Mouse (Mus musculus) embryonic facial prominence, embryonic 13.5 days (tissue): ENCODE measurements around the gene Esd. TPM values are rescaled to one million over a fixed set of nuclear protein-coding genes. Genes with fewer than 3 reads are reported as not detected.
A peak's percentile ranks its signal among the peaks of the same experiment; 100 is the strongest.

Source experiments
- ATAC-seq: fragments of 200-750 bp; cut with Nextera tagmentation; 2 replicates; pipeline ENCODE4 v1.8.0; 2017; ENCODE audit warnings: low read depth; ENCODE audit not compliant: insufficient number of reproducible peaks, insufficient read depth, low FRiP score, low TSS enrichment
- H3K27ac ChIP-seq: fragments of 300-500 bp; sonication (generic); 2 replicates; pipeline ENCODE4 v1.5.1; 2015; ENCODE audit warnings: moderate library complexity, mild to moderate bottlenecking, inconsistent platforms
- H3K27me3 ChIP-seq: fragments of 300-500 bp; sonication (generic); 2 replicates; pipeline ENCODE4 v1.6.1; 2015; ENCODE audit warnings: mild to moderate bottlenecking, inconsistent platforms
- H3K36me3 ChIP-seq: fragments of 300-500 bp; sonication (generic); 2 replicates; pipeline ENCODE4 v1.6.1; 2015; ENCODE audit warnings: mild to moderate bottlenecking, inconsistent platforms
- H3K4me1 ChIP-seq: fragments of 300-500 bp; sonication (generic); 2 replicates; pipeline ENCODE4 v1.6.1; 2015; ENCODE audit warnings: inconsistent platforms
- H3K4me2 ChIP-seq: fragments of 300-500 bp; sonication (generic); 2 replicates; pipeline ENCODE4 v1.6.1; 2015; ENCODE audit warnings: moderate library complexity, mild to moderate bottlenecking, inconsistent platforms
- H3K4me3 ChIP-seq: fragments of 300-500 bp; sonication (generic); 2 replicates; pipeline ENCODE4 v1.5.1; 2015; ENCODE audit warnings: mild to moderate bottlenecking, inconsistent platforms
- H3K9ac ChIP-seq: fragments of 300-500 bp; sonication (generic); 2 replicates; pipeline ENCODE4 v1.6.1; 2015; ENCODE audit warnings: mild to moderate bottlenecking, inconsistent platforms
- H3K9me3 ChIP-seq: fragments of 300-500 bp; sonication (generic); 2 replicates; pipeline ENCODE4 v1.6.1; 2016; ENCODE audit warnings: inconsistent platforms
- WGBS: fragments of 180-500 bp; shearing (Covaris S2); methylation state at CpG from one replicate; pipeline ENCODE4 v1.1.7; 2015; ENCODE audit warnings: mixed read lengths; 5-methylcytosine and 5-hydroxymethylcytosine counted together
- polyA plus RNA-seq: library from polyadenylated mRNA; unstranded; fragments of >200 nt; fragmentation: Nextera tagmentation; extraction: Ambion mirVana; gene quantifications from 2 replicates; pipeline ENCODE4 v1.2.1, GENCODE M21; 2015

The Esd gene
- polyA plus RNA-seq: 320 and 332 TPM in 2 replicates

DNA sequence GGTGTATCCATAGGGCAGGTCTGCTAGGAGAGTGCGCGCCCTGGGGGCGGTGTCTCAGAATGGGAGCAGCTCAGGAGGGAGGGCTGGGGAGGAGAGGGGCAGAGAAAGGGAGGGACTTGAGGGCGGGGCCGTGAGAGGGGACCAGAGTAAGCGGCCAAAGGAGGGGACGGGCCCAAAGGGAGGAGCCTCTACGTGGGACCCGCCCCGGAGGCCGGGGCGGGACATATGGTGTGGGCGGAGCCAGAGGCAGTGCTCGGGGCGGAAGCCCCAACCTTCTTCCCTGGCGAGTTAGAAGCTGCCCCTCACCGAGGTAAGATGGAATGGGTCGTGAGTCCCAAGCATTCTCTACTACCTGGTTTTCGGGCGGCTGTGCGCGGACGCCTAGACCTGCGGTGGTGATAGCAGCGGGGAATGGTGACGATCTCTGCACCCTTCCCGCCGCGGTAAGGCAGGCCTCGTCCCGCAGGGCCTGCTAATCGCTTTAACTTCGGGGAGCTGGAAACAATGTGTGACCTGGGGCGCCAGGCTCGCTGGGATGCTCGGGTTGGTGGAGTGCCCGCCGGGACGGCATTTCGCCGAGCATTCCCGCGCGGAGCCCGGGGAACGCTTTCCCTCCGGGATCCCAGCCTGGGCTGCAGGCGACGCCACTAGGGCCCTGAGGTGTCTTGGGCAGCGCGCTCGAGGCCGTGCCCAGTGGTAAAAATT, at the start of gene Esd:
Esd (plus strand) TSS at position 219 of the 705 bp plus-strand sequence.
- H3K9me3 ChIP-seq: no peaks in the 10 kb centered on the region
- under 1% methylated on average over 53 of the region's 53 CpGs for WGBS
- ATAC-seq: peak; percentile 99

GRCm38 (mm10) chr14:74684298-74684978, 47.7 kb upstream of the Esd start:
- no peak overlapping the region for H3K4me3 ChIP-seq
- H3K9ac ChIP-seq: no peak overlapping the region
- no peaks in the 10 kb centered on the region for H3K36me3 ChIP-seq
- no peak overlapping the region for H3K27ac ChIP-seq
- no peaks in the 10 kb centered on the region for H3K9me3 ChIP-seq
- H3K4me2 ChIP-seq: no peak overlapping the region
- no peak for ATAC-seq
- no peaks in the 10 kb centered on the region for H3K4me1 ChIP-seq
- 80% methylated on average over 5 of the region's 5 CpGs for WGBS
- H3K27me3 ChIP-seq: no peaks in the 10 kb centered on the region

More for the DNA sequence above, at the start of gene Esd:
- peak within 1 kb of the TSS; percentile 79 for H3K4me3 ChIP-seq
- H3K27ac ChIP-seq: peak within 1 kb of the TSS; percentile 84
- H3K4me2 ChIP-seq: peak within 1 kb of the TSS; percentile 57
- H3K4me1 ChIP-seq: peaks cover 16% of the 10 kb centered on the region
- peaks cover 19% of the 10 kb centered on the region for H3K36me3 ChIP-seq
- H3K9ac ChIP-seq: peak within 1 kb of the TSS; percentile 88
- H3K27me3 ChIP-seq: no peaks in the 10 kb centered on the region

- no peak overlapping the region for H3K27ac ChIP-seq
- no peaks in the 10 kb centered on the region for H3K27me3 ChIP-seq
- H3K9me3 ChIP-seq: no peaks in the 10 kb centered on the region
- ATAC-seq: no peak
- H3K4me3 ChIP-seq: no peak overlapping the region
- no peaks in the 10 kb centered on the region for H3K36me3 ChIP-seq
- 0 out of 2 replicates have a peak, but pooled peaks cover 3% of the 10 kb centered on the region for H3K4me1 ChIP-seq
- no peak overlapping the region for H3K4me2 ChIP-seq
- 84% methylated on average over 2 of the region's 2 CpGs for WGBS
- H3K9ac ChIP-seq: no peak overlapping the region
Observed at GRCm38 (mm10) chr14:74691963-74692362, 40.1 kb upstream of the Esd start.

DNA sequence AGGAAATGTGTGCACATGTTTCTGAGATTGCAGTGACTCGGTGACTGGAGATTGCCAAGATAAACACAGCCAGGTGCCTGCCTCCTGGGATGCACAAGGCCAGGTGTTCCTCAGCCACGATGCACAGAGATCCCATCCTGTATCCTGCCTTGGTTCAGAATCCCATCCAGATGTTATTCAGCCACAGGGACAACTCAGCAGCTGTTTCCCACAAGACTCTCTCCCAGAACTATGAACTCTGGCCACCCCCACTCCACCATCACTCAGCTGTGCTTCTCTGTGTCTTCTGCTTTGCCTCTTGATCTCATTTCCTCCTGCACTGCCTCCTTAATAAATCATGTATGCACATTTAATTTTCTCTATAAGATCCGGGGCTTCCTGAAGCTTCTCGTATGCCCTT, 35.3 kb upstream of the Esd start:
- Histone ChIP-seq H3K4me1 (0 out of 2 replicates have a peak, but pooled peaks cover 3% of the 10 kb centered on the region), H3K4me3 (no peak overlapping the region), H3K9me3 (no peaks in the 10 kb centered on the region), H3K27ac (no peak overlapping the region), H3K9ac (no peak overlapping the region), H3K4me2 (no peak overlapping the region), H3K36me3 (no peaks in the 10 kb centered on the region), H3K27me3 (no peaks in the 10 kb centered on the region)
- 25% methylated on average over 4 of the region's 4 CpGs for WGBS
- no peak for ATAC-seq

DNA sequence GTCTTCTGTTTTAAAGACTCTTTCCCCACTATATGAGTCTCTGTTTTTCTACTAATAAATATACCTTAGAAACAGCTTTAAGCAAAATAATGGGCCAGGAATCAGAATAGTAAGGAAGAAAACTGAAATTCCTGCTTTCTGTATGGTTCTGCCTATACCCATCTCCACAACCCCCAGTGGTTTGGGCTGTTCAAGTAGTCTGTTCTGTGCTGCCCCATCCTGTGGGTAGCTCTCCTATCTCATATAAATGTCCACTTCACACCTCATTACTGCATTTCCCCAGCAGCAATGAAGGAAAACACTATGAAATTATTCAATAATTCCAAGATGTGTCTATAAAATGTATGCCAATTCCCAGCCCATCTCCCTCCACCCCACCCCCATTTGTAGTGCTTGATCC, 34.7 kb upstream of the Esd start:
- Histone ChIP-seq H3K9ac (no peak overlapping the region), H3K4me3 (no peak overlapping the region), H3K9me3 (no peaks in the 10 kb centered on the region), H3K27me3 (no peaks in the 10 kb centered on the region), H3K4me2 (no peak overlapping the region), H3K27ac (no peak overlapping the region), H3K4me1 (0 out of 2 replicates have a peak, but pooled peaks cover 3% of the 10 kb centered on the region), H3K36me3 (no peaks in the 10 kb centered on the region)
- ATAC-seq: no peak

DNA sequence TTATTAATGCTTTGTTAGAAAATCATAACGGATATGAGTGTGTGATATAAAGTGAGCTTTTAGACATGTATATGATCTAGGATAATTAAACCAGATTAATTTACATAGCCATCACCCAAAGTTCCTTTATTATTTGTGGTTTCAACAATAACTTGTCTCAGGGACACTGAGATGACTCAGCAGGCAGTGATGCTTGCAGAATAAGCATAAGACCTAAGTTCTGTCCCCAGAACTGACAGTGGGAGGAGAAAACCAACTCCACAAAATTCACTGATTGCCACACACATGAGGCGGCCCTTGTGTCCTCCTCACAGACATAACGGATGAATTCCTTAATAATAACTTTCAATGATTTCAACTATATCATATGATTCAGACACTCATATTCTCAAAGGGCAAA, 32.9 kb upstream of the Esd start:
- WGBS: 81% methylated on average over 3 of the region's 3 CpGs
- H3K27me3 ChIP-seq: no peaks in the 10 kb centered on the region
- H3K36me3 ChIP-seq: no peaks in the 10 kb centered on the region
- ATAC-seq: no peak
- no peak overlapping the region for H3K4me3 ChIP-seq
- no peak overlapping the region for H3K4me2 ChIP-seq
- no peak overlapping the region for H3K27ac ChIP-seq
- peaks cover 12% of the 10 kb centered on the region; the same call in 1 of the 2 replicates for H3K4me1 ChIP-seq
- H3K9ac ChIP-seq: no peak overlapping the region
- H3K9me3 ChIP-seq: no peaks in the 10 kb centered on the region

DNA sequence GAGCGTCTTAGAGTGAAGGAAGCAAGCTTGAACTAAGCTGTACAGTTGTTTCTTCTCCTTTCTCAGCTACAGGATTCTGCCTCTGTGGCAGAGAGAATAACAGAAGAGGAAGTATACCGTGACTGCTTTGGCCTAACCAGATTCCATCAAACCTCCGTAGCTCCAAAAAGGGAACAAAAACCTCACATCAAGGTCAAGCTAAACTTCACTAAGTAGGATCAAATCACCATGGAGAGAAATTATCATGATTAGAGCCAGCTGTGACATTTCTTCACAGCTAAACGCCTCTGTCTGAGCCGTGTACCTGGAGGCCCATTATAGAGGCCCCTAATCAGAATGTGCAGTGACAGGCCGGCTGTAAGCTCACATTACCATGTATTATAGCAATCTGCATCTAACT, 28.2 kb upstream of the Esd start:
- WGBS: 8% methylated on average over 6 of the region's 6 CpGs
- no peak for ATAC-seq
- no peaks in the 10 kb centered on the region for H3K27me3 ChIP-seq
- no peak overlapping the region for H3K4me3 ChIP-seq
- H3K9ac ChIP-seq: no peak overlapping the region
- peaks cover 10% of the 10 kb centered on the region; the same call in 1 of the 2 replicates for H3K4me1 ChIP-seq
- no peaks in the 10 kb centered on the region for H3K9me3 ChIP-seq
- H3K27ac ChIP-seq: no peak overlapping the region
- no peak overlapping the region for H3K4me2 ChIP-seq
- no peaks in the 10 kb centered on the region for H3K36me3 ChIP-seq

- Histone ChIP-seq H3K4me3 (no peak overlapping the region), H3K9ac (no peak overlapping the region), H3K27me3 (no peaks in the 10 kb centered on the region), H3K27ac (no peak overlapping the region), H3K9me3 (no peaks in the 10 kb centered on the region), H3K36me3 (no peaks in the 10 kb centered on the region), H3K4me1 (peaks cover 1% of the 10 kb centered on the region; the same call in 1 of the 2 replicates), H3K4me2 (no peak overlapping the region)
- WGBS: 20% methylated on average over 3 of the region's 3 CpGs
- no peak for ATAC-seq
Observed at GRCm38 (mm10) chr14:74709054-74709453, 23.0 kb upstream of the Esd start.

- Histone ChIP-seq H3K27ac (no peak overlapping the region), H3K4me1 (no peaks in the 10 kb centered on the region), H3K36me3 (no peaks in the 10 kb centered on the region), H3K9ac (no peak overlapping the region), H3K4me3 (no peak overlapping the region), H3K9me3 (no peaks in the 10 kb centered on the region), H3K4me2 (no peak overlapping the region), H3K27me3 (no peaks in the 10 kb centered on the region)
- 71% methylated on average over 3 of the region's 3 CpGs for WGBS
- ATAC-seq: no peak
Observed at GRCm38 (mm10) chr14:74723541-74723940, 8.6 kb upstream of the Esd start.

DNA sequence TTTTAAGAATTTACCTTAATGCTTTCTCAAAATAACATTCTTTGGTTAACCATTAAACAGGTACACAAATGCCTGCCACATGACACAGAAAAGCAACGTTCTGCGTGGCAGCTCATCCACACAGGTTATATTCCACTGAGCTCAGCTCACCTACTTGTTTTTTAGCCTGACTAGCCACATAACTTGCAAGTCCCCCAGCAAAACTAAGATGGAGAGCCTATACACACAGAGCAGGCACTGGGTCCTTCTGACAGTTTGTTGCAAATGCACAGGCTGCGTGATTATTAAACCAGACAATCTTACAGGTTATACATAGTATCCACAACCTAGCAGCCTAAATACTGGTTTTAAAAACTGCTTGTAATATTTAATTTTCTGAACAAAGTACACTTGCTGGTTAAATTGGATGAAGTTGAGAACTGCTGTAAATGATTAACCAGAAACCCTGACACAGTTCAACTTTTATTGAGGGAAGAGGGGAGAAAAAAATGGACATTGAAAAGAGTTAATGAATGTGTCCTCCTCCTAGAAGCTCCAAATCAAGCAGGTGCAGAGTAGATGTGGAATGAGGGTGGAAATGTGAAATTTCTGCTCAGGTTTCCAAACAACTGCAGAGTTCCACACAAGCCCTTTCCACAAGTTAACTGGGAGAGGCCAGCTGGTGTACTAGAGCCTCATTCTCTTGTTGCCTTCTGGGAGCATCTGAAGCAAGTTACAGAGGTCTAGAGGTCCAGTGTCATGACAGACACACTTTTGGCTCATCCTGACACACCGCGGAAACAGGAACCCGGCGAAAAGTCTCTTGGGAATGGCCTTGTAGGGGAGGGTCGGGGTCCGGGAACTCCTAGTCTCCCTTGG, 647 bp upstream of the Esd start:
- peak overlapping the region; percentile 88 for H3K9ac ChIP-seq
- peaks cover 12% of the 10 kb centered on the region for H3K36me3 ChIP-seq
- H3K27me3 ChIP-seq: no peaks in the 10 kb centered on the region
- peak overlapping the region; percentile 57 for H3K4me2 ChIP-seq
- 0 out of 2 replicates have a peak overlapping the region, but pooled peaks have one; percentile 22 for H3K27ac ChIP-seq
- no peaks in the 10 kb centered on the region for H3K9me3 ChIP-seq
- H3K4me1 ChIP-seq: peaks cover 16% of the 10 kb centered on the region
- ATAC-seq: no peak; the same call in 1 of the 2 replicates
- WGBS: 28% methylated on average over 9 of the region's 9 CpGs
- peak overlapping the region; percentile 79 for H3K4me3 ChIP-seq

- H3K9ac ChIP-seq: peak overlapping the region; percentile 21; the same call in 1 of the 2 replicates
- no peak overlapping the region for H3K27ac ChIP-seq
- 73% methylated on average over 2 of the region's 2 CpGs for WGBS
- ATAC-seq: no peak
- H3K4me1 ChIP-seq: peaks cover 16% of the 10 kb centered on the region
- no peaks in the 10 kb centered on the region for H3K9me3 ChIP-seq
- H3K27me3 ChIP-seq: no peaks in the 10 kb centered on the region
- peak overlapping the region; percentile 57 for H3K4me2 ChIP-seq
- H3K36me3 ChIP-seq: peaks cover 26% of the 10 kb centered on the region
- H3K4me3 ChIP-seq: peak overlapping the region; percentile 79
Observed at GRCm38 (mm10) chr14:74733397-74733796, 1.3 kb downstream of the Esd start.
